Mouse (Mus musculus) hindbrain, embryonic 12.5 days (tissue): ENCODE measurements at regions not wholly inside any gene's neighbourhood (a gene's known extent, or its start where the extent isn't known, plus 50 kb on each side); places are given as distances from the start of the nearest gene placed in this dataset.

Experiments used
- ATAC-seq: fragments of 200-750 bp; cut with Nextera tagmentation; 2 replicates; pipeline ENCODE4 v1.8.0; 2017; ENCODE audit warnings: moderate TSS enrichment; ENCODE audit not compliant: low FRiP score
- H3K27ac ChIP-seq: fragments of 300-500 bp; sonication (generic); 2 replicates; pipeline ENCODE4 v1.5.1; 2016; ENCODE audit warnings: mild to moderate bottlenecking
- H3K27me3 ChIP-seq: fragments of 300-500 bp; sonication (generic); 2 replicates; pipeline ENCODE4 v1.6.1; 2016; ENCODE audit warnings: mild to moderate bottlenecking
- H3K36me3 ChIP-seq: fragments of 300-500 bp; sonication (generic); 2 replicates; pipeline ENCODE4 v1.6.1; 2016; ENCODE audit warnings: mild to moderate bottlenecking
- H3K4me1 ChIP-seq: fragments of 300-500 bp; sonication (generic); 2 replicates; pipeline ENCODE4 v1.6.1; 2016
- H3K4me2 ChIP-seq: fragments of 300-500 bp; sonication (generic); replicated peaks from 2 replicates; pipeline ENCODE4 v1.6.1; 2016; ENCODE audit warnings: mild to moderate bottlenecking
- H3K4me3 ChIP-seq: fragments of 300-500 bp; sonication (generic); 2 replicates; pipeline ENCODE4 v1.5.1; 2016; ENCODE audit warnings: mild to moderate bottlenecking
- H3K9ac ChIP-seq: fragments of 300-500 bp; sonication (generic); 2 replicates; pipeline ENCODE4 v1.6.1; 2016; ENCODE audit warnings: mild to moderate bottlenecking, moderate library complexity
- H3K9me3 ChIP-seq: fragments of 300-500 bp; sonication (generic); replicated peaks from 2 replicates; pipeline ENCODE4 v1.6.1; 2016; ENCODE audit warnings: mild to moderate bottlenecking
- WGBS: fragments of 180-500 bp; shearing (Covaris S2); methylation state at CpG from one replicate; pipeline ENCODE4 v1.1.7; 2016; 5-methylcytosine and 5-hydroxymethylcytosine counted together

DNA sequence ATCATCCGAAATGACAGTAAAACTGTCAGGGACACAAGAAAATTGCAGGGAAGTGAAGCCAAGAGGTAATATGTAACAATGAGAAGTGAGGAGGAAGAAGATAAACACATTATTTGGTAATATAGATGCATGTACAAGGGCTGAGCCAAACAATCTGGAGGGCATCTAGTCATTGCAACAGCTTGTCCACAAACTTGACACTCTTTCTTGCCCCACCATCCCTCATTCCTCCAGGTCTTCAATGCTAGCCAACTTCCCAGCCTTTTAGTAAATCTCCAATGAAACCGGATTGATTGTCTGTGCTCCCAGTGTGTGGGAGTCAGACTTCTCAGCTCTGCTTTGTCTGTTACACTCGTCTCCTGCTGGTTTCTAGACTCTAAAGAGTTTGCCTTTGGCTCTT is 172.3 kb upstream of the Gbe1 start:
- ATAC-seq, result no peak
- 39% methylated on average over 3 of the region's 3 CpGs for whole genome bisulfite sequencing
- H3K9ac ChIP-seq, result no peak overlapping the region
- no peaks in the 10 kb centered on the region for H3K27me3 ChIP-seq
- no peak overlapping the region for H3K27ac ChIP-seq
- H3K4me1 ChIP-seq, result no peaks in the 10 kb centered on the region
- no peaks in the 10 kb centered on the region for H3K9me3 ChIP-seq
- no peaks in the 10 kb centered on the region for H3K36me3 ChIP-seq
- H3K4me3 ChIP-seq, result no peak overlapping the region
- no peak overlapping the region for H3K4me2 ChIP-seq

DNA sequence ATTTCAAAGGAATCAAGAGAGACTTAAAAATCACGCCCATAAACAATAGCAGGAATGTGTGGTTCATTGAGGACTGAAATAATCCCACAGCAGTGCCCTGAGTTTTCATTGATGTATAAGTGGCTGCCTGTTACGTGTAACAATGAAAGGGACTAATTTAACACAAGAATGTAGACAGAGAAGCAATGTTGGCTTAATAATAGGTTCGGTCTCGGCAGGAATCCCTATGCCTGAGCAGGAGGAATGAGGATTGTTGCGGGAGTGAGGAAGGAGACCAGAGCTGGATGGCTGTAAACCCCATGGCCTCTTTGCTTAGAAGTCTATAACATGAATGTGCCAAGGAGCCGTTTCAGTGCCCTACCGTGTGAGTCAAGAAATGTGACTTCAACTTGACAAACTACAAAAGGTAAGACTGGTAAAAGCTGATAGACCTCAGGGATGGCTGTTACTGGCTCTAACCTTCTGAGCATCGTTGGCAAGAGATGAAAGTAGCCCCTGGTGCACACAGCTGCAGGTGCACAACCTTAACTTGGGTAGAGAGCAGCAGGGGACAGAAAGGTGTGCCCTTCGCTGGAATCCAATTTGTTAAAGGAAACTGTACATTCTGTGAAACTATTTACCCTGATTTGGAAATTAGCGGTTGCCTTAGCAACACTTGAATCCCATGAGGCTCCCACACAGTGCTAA is 165.9 kb upstream of the Gbe1 start:
- Histone ChIP-seq H3K27ac (no peak overlapping the region), H3K4me2 (no peak overlapping the region), H3K4me1 (peaks cover 5% of the 10 kb centered on the region; the same call in 1 of the 2 replicates), H3K36me3 (no peaks in the 10 kb centered on the region), H3K9ac (no peak overlapping the region), H3K27me3 (no peaks in the 10 kb centered on the region), H3K4me3 (no peak overlapping the region), H3K9me3 (no peaks in the 10 kb centered on the region)
- WGBS, result 44% methylated on average over 10 of the region's 10 CpGs
- ATAC-seq, result no peak

DNA sequence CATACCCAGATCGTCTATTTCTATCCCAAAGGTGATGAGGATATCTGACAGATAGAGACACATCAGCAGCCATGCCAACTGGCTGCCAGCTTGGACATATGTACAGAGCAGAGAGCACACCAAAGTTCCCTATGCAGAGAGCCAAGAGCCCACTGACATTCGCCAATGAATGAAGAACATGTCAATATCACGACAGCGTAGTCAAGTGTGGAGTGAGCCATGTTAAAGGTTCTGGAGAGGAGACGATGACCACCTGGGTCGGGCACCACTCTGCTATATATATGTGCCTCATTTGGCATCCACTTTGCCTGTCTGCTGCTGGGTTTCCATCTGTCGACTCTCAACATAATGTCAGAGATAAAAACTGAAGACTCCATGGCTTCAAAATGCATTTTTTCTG is 159.2 kb upstream of the Gbe1 start:
- whole genome bisulfite sequencing, result 90% methylated on average over 7 of the region's 7 CpGs
- Histone ChIP-seq H3K9ac (no peak overlapping the region), H3K27me3 (no peaks in the 10 kb centered on the region), H3K36me3 (no peaks in the 10 kb centered on the region), H3K9me3 (no peaks in the 10 kb centered on the region), H3K4me1 (no peaks in the 10 kb centered on the region), H3K4me3 (no peak overlapping the region), H3K27ac (no peak overlapping the region), H3K4me2 (no peak overlapping the region)
- ATAC-seq, result no peak

DNA sequence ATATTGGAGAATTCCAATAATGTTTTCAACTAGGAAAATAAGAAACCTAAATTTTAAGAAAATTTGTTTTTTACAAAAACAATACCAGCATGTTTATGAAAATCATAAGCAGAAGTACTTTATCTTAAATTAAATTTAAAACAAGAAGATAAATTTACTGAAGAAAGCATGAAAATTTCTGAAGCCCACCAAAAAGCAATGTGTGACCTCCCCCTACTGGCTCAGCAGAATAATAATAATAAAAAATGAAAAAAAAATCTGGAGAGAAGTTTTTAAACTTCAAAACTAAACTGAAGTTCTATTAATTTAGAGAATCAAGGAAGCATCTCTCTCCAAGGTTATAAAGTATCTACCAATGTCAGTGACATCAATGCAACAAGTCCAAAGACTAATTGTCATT is 153.2 kb upstream of the Gbe1 start:
- no peak overlapping the region for H3K27ac ChIP-seq
- no peaks in the 10 kb centered on the region for H3K36me3 ChIP-seq
- H3K4me1 ChIP-seq, result no peaks in the 10 kb centered on the region
- H3K9ac ChIP-seq, result no peak overlapping the region
- ATAC-seq, result no peak
- H3K9me3 ChIP-seq, result no peaks in the 10 kb centered on the region
- no peak overlapping the region for H3K4me2 ChIP-seq
- no peak overlapping the region for H3K4me3 ChIP-seq
- H3K27me3 ChIP-seq, result no peaks in the 10 kb centered on the region

DNA sequence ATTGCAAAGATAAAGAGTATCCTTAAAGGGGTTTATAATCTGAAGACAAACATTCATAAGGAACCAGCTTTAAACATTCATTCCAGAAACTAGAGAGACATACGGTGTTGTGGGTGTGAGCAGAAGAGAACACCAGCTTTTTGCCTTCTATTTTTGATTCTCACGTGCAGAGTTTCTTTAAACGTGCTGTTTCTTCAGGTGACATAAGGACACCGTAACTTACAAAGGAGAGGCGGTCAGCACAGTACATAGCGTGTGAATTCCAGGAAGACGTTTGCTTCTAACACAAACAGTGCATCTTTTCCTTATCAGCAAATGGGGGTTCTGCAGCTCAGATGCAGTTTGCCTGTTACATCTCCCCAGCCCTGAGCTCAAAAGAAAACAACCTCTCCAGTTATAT is 138.6 kb upstream of the Gbe1 start:
- no peak overlapping the region for H3K27ac ChIP-seq
- H3K9ac ChIP-seq, result no peak overlapping the region
- ATAC-seq, result no peak
- no peak overlapping the region for H3K4me2 ChIP-seq
- no peaks in the 10 kb centered on the region for H3K27me3 ChIP-seq
- 81% methylated on average over 7 of the region's 7 CpGs for WGBS
- H3K36me3 ChIP-seq, result no peaks in the 10 kb centered on the region
- H3K4me3 ChIP-seq, result no peak overlapping the region
- no peaks in the 10 kb centered on the region for H3K4me1 ChIP-seq
- H3K9me3 ChIP-seq, result no peaks in the 10 kb centered on the region

DNA sequence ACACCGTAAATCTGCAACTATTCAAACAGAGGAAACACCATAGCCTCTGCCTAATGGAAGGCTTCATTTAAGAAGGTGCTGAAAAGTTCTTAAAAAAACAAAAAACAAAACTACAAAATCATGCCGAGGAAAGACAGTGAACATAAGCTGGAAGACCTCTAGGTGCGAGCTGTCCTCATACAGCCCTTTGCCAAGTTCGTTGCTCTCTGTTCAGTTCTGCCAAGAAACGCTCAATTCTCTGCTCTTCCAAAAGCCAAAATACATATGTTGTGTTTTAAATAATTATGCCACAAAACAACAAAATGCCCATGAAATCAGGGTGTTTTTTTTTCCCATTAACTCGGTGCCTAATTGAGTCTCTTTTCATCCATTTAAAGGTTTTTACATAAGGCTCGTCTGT is 134.8 kb upstream of the Gbe1 start:
- WGBS, result 86% methylated on average over 7 of the region's 7 CpGs
- ATAC-seq, result no peak
- H3K9ac ChIP-seq, result no peak overlapping the region
- H3K36me3 ChIP-seq, result no peaks in the 10 kb centered on the region
- no peaks in the 10 kb centered on the region for H3K9me3 ChIP-seq
- no peak overlapping the region for H3K27ac ChIP-seq
- no peak overlapping the region for H3K4me2 ChIP-seq
- H3K4me3 ChIP-seq, result no peak overlapping the region
- no peaks in the 10 kb centered on the region for H3K4me1 ChIP-seq
- no peaks in the 10 kb centered on the region for H3K27me3 ChIP-seq

DNA sequence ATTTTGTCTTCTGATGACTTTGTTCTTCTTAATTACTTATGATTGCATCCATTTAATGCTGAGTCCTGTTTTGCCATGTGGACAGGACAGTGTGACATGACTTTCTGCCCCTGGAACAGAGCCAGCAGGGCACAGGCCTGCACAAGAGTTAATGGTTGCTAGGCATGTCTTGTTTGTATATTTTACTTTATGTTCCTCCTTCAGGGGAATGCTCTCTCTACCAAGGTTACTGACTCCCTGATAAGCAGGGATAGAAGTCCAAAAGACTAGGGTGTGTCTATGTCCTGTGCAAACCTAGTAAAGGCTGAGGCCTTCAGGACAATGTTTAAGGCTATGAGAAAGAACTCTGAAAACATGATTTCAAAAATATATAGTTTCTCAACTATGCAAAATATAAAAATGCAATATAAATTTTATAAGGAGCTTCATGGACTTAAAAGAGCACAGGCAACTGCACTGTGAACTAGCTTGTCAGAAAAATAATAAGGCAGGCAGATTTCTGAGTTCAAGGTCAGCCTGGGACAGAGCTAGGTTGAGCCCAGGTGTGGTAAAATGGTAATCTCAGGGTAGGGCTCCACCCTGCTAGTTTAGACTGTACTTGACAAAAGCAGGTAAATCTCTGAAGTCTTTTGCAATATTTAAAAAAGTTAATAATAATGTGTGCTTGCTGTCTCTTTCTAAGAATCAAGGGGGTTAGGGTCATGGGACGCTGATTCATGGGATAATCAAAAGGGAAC is 99.7 kb upstream of the Gbe1 start:
- no peaks in the 10 kb centered on the region for H3K4me1 ChIP-seq
- H3K4me3 ChIP-seq, result no peak overlapping the region
- H3K27ac ChIP-seq, result no peak overlapping the region
- no peaks in the 10 kb centered on the region for H3K27me3 ChIP-seq
- no peak for ATAC-seq
- H3K4me2 ChIP-seq, result no peak overlapping the region
- H3K9ac ChIP-seq, result no peak overlapping the region
- H3K36me3 ChIP-seq, result no peaks in the 10 kb centered on the region
- 77% methylated on average over 1 of the region's 1 CpGs for WGBS
- no peaks in the 10 kb centered on the region for H3K9me3 ChIP-seq

DNA sequence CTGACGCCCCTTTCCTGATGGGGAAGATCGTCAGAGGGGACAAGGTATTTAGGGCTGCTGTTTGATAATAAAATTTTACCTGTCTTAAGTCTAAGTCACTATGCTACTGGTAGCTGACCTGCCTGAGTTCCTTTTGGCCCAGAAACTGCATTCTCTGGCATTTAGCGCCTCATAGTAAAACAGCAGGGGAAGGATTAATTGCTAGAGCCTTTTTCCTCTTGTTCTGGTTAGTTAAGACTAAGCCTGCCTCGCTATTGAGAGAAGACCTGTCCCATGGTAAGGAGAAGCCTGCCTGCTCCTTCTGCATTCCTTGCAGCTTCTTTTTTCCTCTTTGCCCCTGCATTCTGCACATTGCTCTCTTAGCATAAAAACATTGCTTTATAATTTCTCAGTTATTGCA is 98.9 kb upstream of the Gbe1 start:
- WGBS, result 25% methylated on average over 4 of the region's 4 CpGs
- Histone ChIP-seq H3K4me3 (no peak overlapping the region), H3K9me3 (no peaks in the 10 kb centered on the region), H3K4me2 (no peak overlapping the region), H3K27me3 (no peaks in the 10 kb centered on the region), H3K9ac (no peak overlapping the region), H3K4me1 (no peaks in the 10 kb centered on the region), H3K27ac (no peak overlapping the region), H3K36me3 (no peaks in the 10 kb centered on the region)
- no peak for ATAC-seq

DNA sequence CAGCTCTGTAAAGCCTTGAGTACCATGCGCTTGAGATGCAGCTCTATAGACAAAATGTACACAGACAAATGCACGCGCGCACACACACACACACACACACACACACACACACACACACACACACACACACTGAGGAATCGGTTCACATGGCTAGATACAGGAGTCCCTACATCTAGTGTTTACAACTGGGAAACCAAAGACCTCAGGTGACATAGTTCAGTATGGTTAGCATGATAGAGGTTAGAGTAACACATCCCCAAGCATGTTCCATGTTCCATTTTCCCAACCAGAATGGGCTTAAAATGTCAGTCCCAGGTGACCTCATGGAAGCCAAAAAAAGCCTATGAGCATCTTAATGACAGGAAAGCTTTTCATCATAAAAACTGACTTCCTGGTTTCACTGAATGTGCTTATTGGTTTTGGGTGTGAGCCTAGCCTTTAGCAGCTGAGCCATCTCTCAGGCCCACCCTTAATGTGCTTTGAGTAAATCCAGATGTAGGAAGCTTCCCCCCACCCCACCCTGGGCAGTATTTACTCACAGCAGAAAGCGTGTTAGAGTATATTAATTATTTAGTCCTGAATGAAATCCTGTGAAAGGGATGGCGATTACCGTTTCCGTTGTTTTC is 86.0 kb upstream of the Gbe1 start:
- H3K4me3 ChIP-seq, result no peak overlapping the region
- no peaks in the 10 kb centered on the region for H3K36me3 ChIP-seq
- H3K27ac ChIP-seq, result no peak overlapping the region
- H3K4me1 ChIP-seq, result no peaks in the 10 kb centered on the region; the same call in 1 of the 2 replicates
- WGBS, result 86% methylated on average over 9 of the region's 9 CpGs
- no peak overlapping the region for H3K4me2 ChIP-seq
- H3K27me3 ChIP-seq, result no peaks in the 10 kb centered on the region
- H3K9ac ChIP-seq, result no peak overlapping the region
- no peaks in the 10 kb centered on the region for H3K9me3 ChIP-seq
- ATAC-seq, result no peak

DNA sequence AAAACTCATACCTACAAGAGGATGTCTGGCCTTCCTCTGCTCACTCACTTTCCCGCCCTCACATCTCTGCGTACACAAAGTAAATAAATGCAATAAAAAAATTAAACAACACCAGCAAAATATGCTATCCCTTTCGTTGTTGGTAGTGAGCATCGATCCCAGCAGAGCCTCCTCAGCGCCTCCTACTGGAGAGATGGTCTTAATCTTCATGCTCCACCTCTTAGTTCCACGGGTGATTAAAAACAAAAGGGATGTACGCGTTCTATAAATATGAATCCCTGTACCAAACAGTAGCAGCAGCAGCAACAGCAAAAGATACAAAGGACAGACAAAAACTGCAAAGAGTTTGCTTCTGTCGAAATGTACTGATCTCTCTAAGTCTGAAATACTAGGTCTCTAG is 81.0 kb upstream of the Gbe1 start:
- Histone ChIP-seq H3K4me2 (no peak overlapping the region), H3K27me3 (no peaks in the 10 kb centered on the region), H3K9me3 (no peaks in the 10 kb centered on the region), H3K36me3 (no peaks in the 10 kb centered on the region), H3K4me3 (no peak overlapping the region), H3K9ac (no peak overlapping the region), H3K27ac (no peak overlapping the region), H3K4me1 (no peaks in the 10 kb centered on the region; the same call in 1 of the 2 replicates)
- 85% methylated on average over 9 of the region's 9 CpGs for WGBS
- ATAC-seq, result no peak

DNA sequence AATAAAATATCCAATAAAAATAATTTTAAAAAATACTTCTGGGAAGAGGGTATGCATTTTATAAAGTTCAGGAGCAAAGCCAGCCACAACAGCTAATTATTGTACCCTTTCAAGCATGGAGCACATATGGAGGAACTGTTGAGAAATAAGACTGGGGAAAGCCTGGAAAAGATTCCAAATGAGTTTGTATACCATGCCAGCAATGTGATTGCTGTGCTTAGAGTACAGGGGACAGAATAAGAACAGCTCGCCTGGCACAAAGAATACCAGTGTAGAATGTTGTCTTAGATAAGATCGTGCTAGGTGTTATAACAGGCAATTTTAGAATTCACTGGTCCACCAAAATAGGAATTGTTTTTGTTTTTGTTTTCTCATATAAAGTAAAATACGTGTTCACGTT is 78.6 kb upstream of the Gbe1 start:
- no peak overlapping the region for H3K4me2 ChIP-seq
- ATAC-seq, result no peak
- peaks cover 3% of the 10 kb centered on the region; the same call in 1 of the 2 replicates for H3K4me1 ChIP-seq
- H3K36me3 ChIP-seq, result no peaks in the 10 kb centered on the region
- H3K9ac ChIP-seq, result no peak overlapping the region
- no peaks in the 10 kb centered on the region for H3K27me3 ChIP-seq
- no peak overlapping the region for H3K4me3 ChIP-seq
- no peak overlapping the region for H3K27ac ChIP-seq
- H3K9me3 ChIP-seq, result no peaks in the 10 kb centered on the region
- 94% methylated on average over 4 of the region's 4 CpGs for whole genome bisulfite sequencing

DNA sequence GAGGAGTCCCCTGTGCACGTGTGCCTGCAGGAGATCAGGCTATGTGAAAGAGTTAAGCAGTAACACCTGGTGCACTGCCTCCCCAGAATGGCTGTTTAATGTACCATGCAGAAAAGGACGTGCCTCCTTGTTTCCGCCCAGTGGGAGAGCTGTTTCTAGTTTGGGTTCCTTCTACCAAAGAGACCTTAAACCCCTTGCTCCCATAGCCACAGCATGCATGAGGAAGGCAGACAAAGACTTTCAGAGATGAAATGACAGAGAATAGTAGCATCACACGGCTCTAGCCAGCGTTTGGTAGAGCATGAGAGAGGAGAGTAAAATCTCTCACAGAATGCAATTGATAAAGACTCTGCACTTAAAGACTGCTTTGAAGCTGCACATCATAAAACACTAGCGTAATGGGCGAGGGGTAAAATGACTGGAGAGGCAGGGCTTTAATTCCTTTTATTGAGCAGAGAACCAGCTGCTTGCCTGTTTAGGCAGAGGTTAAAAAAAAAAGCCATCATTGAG is 74.3 kb upstream of the Gbe1 start:
- peak; percentile 48; the same call in 1 of the 2 replicates for ATAC-seq
- no peak overlapping the region for H3K9ac ChIP-seq
- no peak overlapping the region for H3K4me2 ChIP-seq
- H3K36me3 ChIP-seq, result no peaks in the 10 kb centered on the region
- H3K4me1 ChIP-seq, result peaks cover 3% of the 10 kb centered on the region; the same call in 1 of the 2 replicates
- no peaks in the 10 kb centered on the region for H3K9me3 ChIP-seq
- H3K4me3 ChIP-seq, result no peak overlapping the region
- 27% methylated on average over 7 of the region's 7 CpGs for WGBS
- no peak overlapping the region for H3K27ac ChIP-seq
- no peaks in the 10 kb centered on the region for H3K27me3 ChIP-seq
